25 mouse cellular contexts compared by ENCODE assay signal in the genomic region with DNA sequence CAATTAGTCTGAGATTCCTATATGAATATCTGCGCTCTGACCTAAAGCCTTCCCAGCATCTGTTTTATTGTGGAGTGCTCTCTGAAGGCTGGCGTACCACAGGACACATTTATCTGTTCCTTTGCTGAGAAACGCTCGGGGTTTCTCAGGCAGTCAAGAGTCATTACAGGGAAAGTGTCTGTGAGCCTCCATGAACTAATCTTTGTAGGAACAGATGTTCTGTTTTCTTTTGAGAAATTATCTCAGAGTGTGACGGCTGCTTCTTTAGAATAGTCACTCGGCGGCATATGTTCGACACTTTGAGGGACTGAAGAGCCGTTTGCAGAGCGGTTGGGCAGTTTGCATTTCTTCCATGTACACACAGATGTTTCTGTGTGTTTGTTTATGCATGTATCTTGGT.
DNase-seq lines count a peak whose midpoint lies in the region; ATAC-seq and TF ChIP-seq lines count a peak whose summit lies in the region.
"Had no signal": no experiment of that assay in that cellular context is flagged by ENCODE, and none has a peak within 500 bp of the region (broad histone marks: within the 10 kb centered on the region; RNA-seq: fewer than 3 reads in every experiment).

No protein-coding gene starts in this region.

- no peaks in the 10 kb centered on the region for H3K36me3 ChIP-seq in forebrain, embryonic 13.5 days (ENCODE audit: poor library complexity, severe bottlenecking)
- H3K36me3 ChIP-seq in forebrain, embryonic 15.5 days = no peaks in the 10 kb centered on the region
- no peaks in the 10 kb centered on the region for H3K36me3 ChIP-seq in hindbrain, postnatal 0 days (ENCODE audit: insufficient read depth, low read length)
- H3K36me3 ChIP-seq in hindbrain, embryonic 10.5 days = no peaks in the 10 kb centered on the region
- H3K36me3 ChIP-seq in midbrain, postnatal 0 days (ENCODE audit: insufficient read depth, low read length) = no peaks in the 10 kb centered on the region
- no peaks in the 10 kb centered on the region for H3K36me3 ChIP-seq in midbrain, embryonic 10.5 days
- H3K36me3 ChIP-seq: embryonic facial prominence, embryonic 13.5 days; heart, embryonic 10.5 days; hindbrain, embryonic 13.5 days; midbrain, embryonic 12.5 days; neural tube, embryonic 13.5 days had no signal

- H3K27me3 ChIP-seq in forebrain, embryonic 13.5 days = no peaks in the 10 kb centered on the region
- H3K27me3 ChIP-seq in forebrain, embryonic 15.5 days = no peaks in the 10 kb centered on the region
- no peaks in the 10 kb centered on the region for H3K27me3 ChIP-seq in hindbrain, postnatal 0 days (ENCODE audit: insufficient read depth, low read length)
- H3K27me3 ChIP-seq in hindbrain, embryonic 10.5 days (ENCODE audit: insufficient read depth, poor library complexity, severe bottlenecking) = no peaks in the 10 kb centered on the region
- no peaks in the 10 kb centered on the region for H3K27me3 ChIP-seq in midbrain, postnatal 0 days (ENCODE audit: insufficient read depth, low read length)
- H3K27me3 ChIP-seq in midbrain, embryonic 10.5 days (ENCODE audit: low read depth, poor library complexity, severe bottlenecking) = no peaks in the 10 kb centered on the region
- H3K27me3 ChIP-seq: embryonic facial prominence, embryonic 13.5 days; hindbrain, embryonic 13.5 days; neural tube, embryonic 13.5 days had no signal

- no peak overlapping the region for H3K9ac ChIP-seq in forebrain, embryonic 13.5 days
- no peak overlapping the region for H3K9ac ChIP-seq in forebrain, embryonic 15.5 days (replicated peaks)
- no peak overlapping the region for H3K9ac ChIP-seq in hindbrain, postnatal 0 days (replicated peaks; ENCODE audit: low read length)
- H3K9ac ChIP-seq in midbrain, postnatal 0 days (replicated peaks; ENCODE audit: low read length, poor library complexity, severe bottlenecking) = no peak overlapping the region
- H3K9ac ChIP-seq: embryonic facial prominence, embryonic 13.5 days; hindbrain, embryonic 13.5 days; midbrain, embryonic 12.5 days; neural tube, embryonic 13.5 days had no signal

- no peak overlapping the region for H3K4me3 ChIP-seq in forebrain, embryonic 13.5 days
- no peak overlapping the region for H3K4me3 ChIP-seq in forebrain, embryonic 15.5 days
- H3K4me3 ChIP-seq in hindbrain, postnatal 0 days (ENCODE audit: low read length) = no peak overlapping the region
- H3K4me3 ChIP-seq in hindbrain, embryonic 10.5 days = no peak overlapping the region
- no peak overlapping the region for H3K4me3 ChIP-seq in midbrain, postnatal 0 days (ENCODE audit: low read depth, low read length)
- H3K4me3 ChIP-seq in midbrain, embryonic 10.5 days = no peak overlapping the region
- H3K4me3 ChIP-seq: embryonic facial prominence, embryonic 13.5 days; heart, embryonic 10.5 days; hindbrain, embryonic 13.5 days; layer of hippocampus, adult 2 months; midbrain, embryonic 12.5 days; myocyte; neural tube, embryonic 13.5 days had no signal

- H3K9me3 ChIP-seq in forebrain, embryonic 13.5 days (replicated peaks) = no peaks in the 10 kb centered on the region
- no peaks in the 10 kb centered on the region for H3K9me3 ChIP-seq in forebrain, embryonic 15.5 days
- H3K9me3 ChIP-seq in hindbrain, postnatal 0 days (ENCODE audit: low read length) = no peaks in the 10 kb centered on the region
- H3K9me3 ChIP-seq in hindbrain, embryonic 10.5 days = no peaks in the 10 kb centered on the region
- no peaks in the 10 kb centered on the region for H3K9me3 ChIP-seq in midbrain, postnatal 0 days (ENCODE audit: low read length)
- H3K9me3 ChIP-seq in midbrain, embryonic 10.5 days (replicated peaks) = no peaks in the 10 kb centered on the region
- H3K9me3 ChIP-seq: embryonic facial prominence, embryonic 13.5 days; heart, embryonic 10.5 days; hindbrain, embryonic 13.5 days; midbrain, embryonic 12.5 days; neural tube, embryonic 13.5 days had no signal

- no peak overlapping the region for H3K4me2 ChIP-seq in forebrain, embryonic 13.5 days
- H3K4me2 ChIP-seq in forebrain, embryonic 15.5 days (replicated peaks) = no peak overlapping the region
- H3K4me2 ChIP-seq in hindbrain, postnatal 0 days (ENCODE audit: low read depth, low read length) = no peak overlapping the region
- no peak overlapping the region for H3K4me2 ChIP-seq in midbrain, postnatal 0 days (ENCODE audit: low read depth, low read length, poor library complexity, severe bottlenecking)
- H3K4me2 ChIP-seq: embryonic facial prominence, embryonic 13.5 days; hindbrain, embryonic 13.5 days; midbrain, embryonic 12.5 days; neural tube, embryonic 13.5 days had no signal

- TF ChIP-seq CTCF in hindbrain, postnatal 0 days (IDR thresholded peaks at IDR 0.05; ENCODE audit: low read depth) = no peak
- TF ChIP-seq CTCF in midbrain, postnatal 0 days (IDR thresholded peaks at IDR 0.05) = no peak

- ATAC-seq in forebrain, embryonic 13.5 days = peak; percentile 28; the same call in 1 of the 2 replicates
- ATAC-seq in forebrain, embryonic 15.5 days (replicated peaks) = no peak
- no peak for ATAC-seq in hindbrain, postnatal 0 days
- no peak for ATAC-seq in midbrain, postnatal 0 days (ENCODE audit: low FRiP score)
- ATAC-seq: CD4-positive, CD25-positive, alpha-beta regulatory T cell, adult 4 months; forebrain, embryonic 16.5 days; inflammation-experienced regulatory T-cells, adult 6 months had no signal

- WGBS in forebrain, embryonic 13.5 days = 56% methylated on average over 10 of the region's 10 CpGs
- 41% methylated on average over 10 of the region's 10 CpGs for WGBS in forebrain, embryonic 15.5 days
- 44% methylated on average over 10 of the region's 10 CpGs for WGBS in hindbrain, postnatal 0 days
- WGBS in hindbrain, embryonic 10.5 days = 76% methylated on average over 10 of the region's 10 CpGs
- WGBS in midbrain, postnatal 0 days = 49% methylated on average over 10 of the region's 10 CpGs
- 82% methylated on average over 10 of the region's 10 CpGs for WGBS in midbrain, embryonic 10.5 days

- peak; percentile 19 for DNase-seq in hindbrain, postnatal 0 days (ENCODE audit: low spot score)
- DNase-seq in hindbrain, embryonic 10.5 days (ENCODE audit: low spot score) = no peak
- peak; percentile 26 for DNase-seq in midbrain, postnatal 0 days (ENCODE audit: low spot score)
- DNase-seq in midbrain, embryonic 10.5 days (ENCODE audit: low spot score) = no peak
- peak; percentile 63 for DNase-seq in retina, embryonic 14.5 days (ENCODE audit: low spot score)
- no peak for DNase-seq in thymus, postnatal 36 days
- DNase-seq: adrenal gland, postnatal 25 days; cerebellum, adult 11 months; cerebellum, adult 9-11 months; heart, postnatal 14 days; kidney, postnatal 25 days; lung, postnatal 10 days; thymus, postnatal 25 days had no signal

- no peak overlapping the region for H3K27ac ChIP-seq in forebrain, embryonic 13.5 days
- no peak overlapping the region for H3K27ac ChIP-seq in forebrain, embryonic 15.5 days (replicated peaks)
- H3K27ac ChIP-seq in hindbrain, postnatal 0 days = no peak overlapping the region
- no peak overlapping the region for H3K27ac ChIP-seq in hindbrain, embryonic 10.5 days
- no peak overlapping the region for H3K27ac ChIP-seq in midbrain, postnatal 0 days (ENCODE audit: low read depth, low read length)
- no peak overlapping the region for H3K27ac ChIP-seq in midbrain, embryonic 10.5 days (replicated peaks)
- H3K27ac ChIP-seq: embryonic facial prominence, embryonic 13.5 days; heart, embryonic 10.5 days; hindbrain, embryonic 13.5 days; layer of hippocampus, adult 2 months; midbrain, embryonic 12.5 days; neural tube, embryonic 13.5 days had no signal

- peaks cover 30% of the 10 kb centered on the region for H3K4me1 ChIP-seq in forebrain, embryonic 13.5 days
- peaks cover 17% of the 10 kb centered on the region for H3K4me1 ChIP-seq in forebrain, embryonic 15.5 days
- H3K4me1 ChIP-seq in hindbrain, postnatal 0 days (ENCODE audit: insufficient read depth, low read length) = peaks cover 10% of the 10 kb centered on the region; the same call in 1 of the 2 replicates
- H3K4me1 ChIP-seq in hindbrain, embryonic 10.5 days (replicated peaks) = peaks cover 39% of the 10 kb centered on the region
- H3K4me1 ChIP-seq in midbrain, postnatal 0 days (ENCODE audit: insufficient read depth, low read length) = no peaks in the 10 kb centered on the region
- H3K4me1 ChIP-seq in midbrain, embryonic 10.5 days = peaks cover 47% of the 10 kb centered on the region

Comparison
In these comparisons a context has a peak if more than half of its experiments do, and no peak if none do; other contexts are left out.
1. DNase-seq: peak in hindbrain, postnatal 0 days (single experiment), midbrain, postnatal 0 days (single experiment) and retina, embryonic 14.5 days (single experiment); none in hindbrain, embryonic 10.5 days (single experiment), midbrain, embryonic 10.5 days (single experiment) and thymus, postnatal 36 days (0 of 2).